ENCODE assay signal across 8 mouse cellular contexts in genomic region chr6:128469451-128469850, GRCm38 (mm10). TPM values are rescaled to one million over a fixed set of nuclear protein-coding genes. Genes with fewer than 3 reads are reported as not detected.
DNase-seq lines count a peak whose midpoint lies in the region; ATAC-seq and TF ChIP-seq lines count a peak whose summit lies in the region.

No protein-coding gene starts in this region.

- no peaks in the 10 kb centered on the region for H3K79me2 ChIP-seq in myocyte (ENCODE audit: control insufficient read depth, insufficient read depth)

- H3K27me3 ChIP-seq in midbrain, postnatal 0 days (ENCODE audit: insufficient read depth, low read length), result no peaks in the 10 kb centered on the region
- H3K27me3 ChIP-seq in midbrain, embryonic 14.5 days (ENCODE audit: control insufficient read depth, insufficient read depth, low read length), result no peaks in the 10 kb centered on the region
- H3K27me3 ChIP-seq in heart, embryonic 14.5 days (ENCODE audit: control insufficient read depth, insufficient read depth, low read length), result no peaks in the 10 kb centered on the region
- H3K27me3 ChIP-seq in limb, embryonic 10.5 days (ENCODE audit: low read depth, poor library complexity, severe bottlenecking), result no peaks in the 10 kb centered on the region
- H3K27me3 ChIP-seq in myocyte (ENCODE audit: control insufficient read depth, insufficient read depth, insufficient read length), result peaks cover 5% of the 10 kb centered on the region

- DNase-seq in midbrain, postnatal 0 days (ENCODE audit: low spot score), result peak; percentile 9
- DNase-seq in midbrain, embryonic 14.5 days, result no peak
- peak; percentile 70 to 82 for DNase-seq in adrenal gland, postnatal 36 days
- DNase-seq in limb, embryonic 10.5 days (ENCODE audit: low spot score), result peak; percentile 81
- no peak for DNase-seq in MN1 (ENCODE audit: low spot score)
- DNase-seq in layer of hippocampus, postnatal 25 days (ENCODE audit: extremely low spot score in 1 of 2, low spot score in 1 of 2), result no peak

- ATAC-seq in midbrain, postnatal 0 days (ENCODE audit: low FRiP score), result no peak
- ATAC-seq in midbrain, embryonic 14.5 days (ENCODE audit: low FRiP score, low TSS enrichment), result no peak
- no peak; the same call in 1 of the 2 replicates for ATAC-seq in heart, embryonic 14.5 days (ENCODE audit: insufficient number of reproducible peaks, insufficient read depth, low FRiP score, low read depth)

- H3ac ChIP-seq in myocyte (ENCODE audit: control insufficient read depth, insufficient read length), result no peak overlapping the region

- no peaks in the 10 kb centered on the region for H3K9me3 ChIP-seq in midbrain, postnatal 0 days (ENCODE audit: low read length)
- H3K9me3 ChIP-seq in midbrain, embryonic 14.5 days (ENCODE audit: control insufficient read depth, low read length), result no peaks in the 10 kb centered on the region
- H3K9me3 ChIP-seq in heart, embryonic 14.5 days (ENCODE audit: control insufficient read depth, low read length), result no peaks in the 10 kb centered on the region
- no peaks in the 10 kb centered on the region for H3K9me3 ChIP-seq in limb, embryonic 10.5 days (replicated peaks)

- H3K9ac ChIP-seq in midbrain, postnatal 0 days (replicated peaks; ENCODE audit: low read length, poor library complexity, severe bottlenecking), result no peak overlapping the region
- H3K9ac ChIP-seq in midbrain, embryonic 14.5 days (replicated peaks; ENCODE audit: low read length), result no peak overlapping the region
- no peak overlapping the region for H3K9ac ChIP-seq in heart, embryonic 14.5 days (ENCODE audit: low read length)

- H3K4me1 ChIP-seq in midbrain, postnatal 0 days (ENCODE audit: insufficient read depth, low read length), result no peaks in the 10 kb centered on the region
- no peaks in the 10 kb centered on the region for H3K4me1 ChIP-seq in midbrain, embryonic 14.5 days (ENCODE audit: control insufficient read depth, insufficient read depth, low read length)
- H3K4me1 ChIP-seq in heart, embryonic 14.5 days (ENCODE audit: control insufficient read depth in 2 of 2, insufficient read depth in 2 of 2, low read length in 2 of 2), result no peaks in the 10 kb centered on the region; a peak in 1 of 4 replicates
- H3K4me1 ChIP-seq in limb, embryonic 10.5 days, result no peaks in the 10 kb centered on the region

- 11% methylated on average over 12 of the region's 12 CpGs for WGBS in midbrain, postnatal 0 days
- WGBS in midbrain, embryonic 14.5 days, result 8% methylated on average over 12 of the region's 12 CpGs
- 8% methylated on average over 10 of the region's 12 CpGs for WGBS in heart, embryonic 14.5 days
- WGBS in limb, embryonic 10.5 days, result 14% methylated on average over 9 of the region's 12 CpGs

- no peaks in the 10 kb centered on the region for H3K36me3 ChIP-seq in midbrain, postnatal 0 days (ENCODE audit: insufficient read depth, low read length)
- H3K36me3 ChIP-seq in midbrain, embryonic 14.5 days (ENCODE audit: control insufficient read depth, insufficient read depth, low read length), result no peaks in the 10 kb centered on the region
- H3K36me3 ChIP-seq in heart, embryonic 14.5 days (ENCODE audit: control insufficient read depth, insufficient read depth, low read length), result no peaks in the 10 kb centered on the region
- H3K36me3 ChIP-seq in limb, embryonic 10.5 days, result no peaks in the 10 kb centered on the region
- no peaks in the 10 kb centered on the region for H3K36me3 ChIP-seq in myocyte (ENCODE audit: control insufficient read depth, insufficient read depth)

- H3K27ac ChIP-seq in midbrain, postnatal 0 days (ENCODE audit: low read depth, low read length), result no peak overlapping the region
- H3K27ac ChIP-seq in midbrain, embryonic 14.5 days (replicated peaks; ENCODE audit: low read depth, low read length), result no peak overlapping the region
- H3K27ac ChIP-seq in heart, embryonic 14.5 days (replicated peaks in 1 of 2; ENCODE audit: control insufficient read depth in 1 of 2, insufficient read depth in 1 of 2, low read depth in 2 of 2, low read length in 2 of 2), result no peak overlapping the region
- no peak overlapping the region for H3K27ac ChIP-seq in limb, embryonic 10.5 days

- H3K4me2 ChIP-seq in midbrain, postnatal 0 days (ENCODE audit: low read depth, low read length, poor library complexity, severe bottlenecking), result no peak overlapping the region
- no peak overlapping the region for H3K4me2 ChIP-seq in midbrain, embryonic 14.5 days (ENCODE audit: low read length)
- H3K4me2 ChIP-seq in heart, embryonic 14.5 days (ENCODE audit: low read length), result peak overlapping the region; percentile 31
- no peak overlapping the region for H3K4me2 ChIP-seq in myocyte (ENCODE audit: low read depth)

- peak; percentile 37; the same call in 1 of the 2 replicates for TF ChIP-seq CTCF in midbrain, postnatal 0 days (IDR thresholded peaks at IDR 0.05)

- TF ChIP-seq POLR2A in myocyte (IDR thresholded peaks at IDR 0.05; ENCODE audit: insufficient read length, low read depth), result no peak

- no peak overlapping the region for H3K4me3 ChIP-seq in midbrain, postnatal 0 days (ENCODE audit: low read depth, low read length)
- no peak overlapping the region for H3K4me3 ChIP-seq in midbrain, embryonic 14.5 days (replicated peaks; ENCODE audit: low read depth, low read length)
- H3K4me3 ChIP-seq in heart, embryonic 14.5 days (ENCODE audit: control insufficient read depth in 1 of 2, insufficient read depth in 1 of 2, low read depth in 1 of 2, low read length in 2 of 2), result no peak overlapping the region
- H3K4me3 ChIP-seq in limb, embryonic 10.5 days, result no peak overlapping the region
- H3K4me3 ChIP-seq in myocyte, result no peak overlapping the region

TF ChIP-seq in myocyte, 11 proteins besides CTCF, POLR2A, EP300 and RAD21:
- TF ChIP-seq REST (IDR thresholded peaks at IDR 0.05; ENCODE audit: insufficient read depth, insufficient read length) (peak; percentile 92), TCF3 (IDR thresholded peaks at IDR 0.05; ENCODE audit: insufficient read length, low read depth) (no peak)

RNA-seq across cellular contexts. Expression of gene Fkbp4, which starts 31.0 kb away (rescaled TPM):
- total RNA-seq in midbrain, postnatal 0 days (2014; rRNA removed), result 164 and 180 TPM in 2 replicates
- 245 and 253 TPM in 2 replicates for polyA plus RNA-seq in midbrain, postnatal 0 days (2015; fragmentation: Nextera tagmentation; extraction: Ambion mirVana)
- 313 and 363 TPM in 2 replicates for polyA plus RNA-seq in midbrain, embryonic 14.5 days (2014; fragmentation: Nextera tagmentation; extraction: Ambion mirVana)
- 100 to 1,000 TPM; 222 to 269 TPM for total RNA-seq in adrenal gland, postnatal 36 days (2021)
- 220 and 251 TPM in 2 replicates for polyA plus RNA-seq in heart, embryonic 14.5 days (2014; fragmentation: Nextera tagmentation; extraction: Ambion mirVana)
- polyA plus RNA-seq in limb, embryonic 10.5 days (2016; fragmentation: Nextera tagmentation; extraction: Ambion mirVana), result 797 and 913 TPM in 2 replicates
- polyA plus RNA-seq in myocyte (2012; fragmentation: generic; extraction: Trizol), result 224 TPM
- total RNA-seq in layer of hippocampus, postnatal 25 days (2021), result 100 to 1,000 TPM; 107 to 120 TPM

RNA-seq across cellular contexts. Expression of gene Itfg2, which starts 44.7 kb away (rescaled TPM):
- 37.3 and 40.2 TPM in 2 replicates for total RNA-seq in midbrain, postnatal 0 days (2014; rRNA removed)
- 37.4 and 41.5 TPM in 2 replicates for polyA plus RNA-seq in midbrain, postnatal 0 days (2015; fragmentation: Nextera tagmentation; extraction: Ambion mirVana)
- 42.1 and 43.3 TPM in 2 replicates for polyA plus RNA-seq in midbrain, embryonic 14.5 days (2014; fragmentation: Nextera tagmentation; extraction: Ambion mirVana)
- total RNA-seq in adrenal gland, postnatal 36 days (2021), result 10 to 100 TPM; 23.8 to 28.6 TPM
- polyA plus RNA-seq in heart, embryonic 14.5 days (2014; fragmentation: Nextera tagmentation; extraction: Ambion mirVana), result 28.4 and 28.6 TPM in 2 replicates
- 40.8 and 47.8 TPM in 2 replicates for polyA plus RNA-seq in limb, embryonic 10.5 days (2016; fragmentation: Nextera tagmentation; extraction: Ambion mirVana)
- polyA plus RNA-seq in myocyte (2012; fragmentation: generic; extraction: Trizol), result 32.6 TPM
- 10 to 100 TPM; 19.8 to 25.3 TPM for total RNA-seq in layer of hippocampus, postnatal 25 days (2021)

RNA-seq across cellular contexts. Expression of gene Pzp, which starts 57.1 kb away (rescaled TPM):
- not detected in 2 replicates for total RNA-seq in midbrain, postnatal 0 days (2014; rRNA removed)
- polyA plus RNA-seq in midbrain, postnatal 0 days (2015; fragmentation: Nextera tagmentation; extraction: Ambion mirVana), result 0.16 TPM in 1 of 2 replicates, not detected in the other
- polyA plus RNA-seq in midbrain, embryonic 14.5 days (2014; fragmentation: Nextera tagmentation; extraction: Ambion mirVana), result 0.20 and 0.21 TPM in 2 replicates
- 1 to 10 TPM in 1 of 2 experiments, under 1 TPM in 1; 0.26 to 1.9 TPM for total RNA-seq in adrenal gland, postnatal 36 days (2021)
- 0.43 and 0.77 TPM in 2 replicates for polyA plus RNA-seq in heart, embryonic 14.5 days (2014; fragmentation: Nextera tagmentation; extraction: Ambion mirVana)
- 0.04 TPM in 1 of 2 replicates, not detected in the other for polyA plus RNA-seq in limb, embryonic 10.5 days (2016; fragmentation: Nextera tagmentation; extraction: Ambion mirVana)
- polyA plus RNA-seq in myocyte (2012; fragmentation: generic; extraction: Trizol), result not detected
- total RNA-seq in layer of hippocampus, postnatal 25 days (2021), result not detected

Comparison
In these comparisons a context has a peak if more than half of its experiments do, and no peak if none do; other contexts are left out.
1. DNase-seq: peak in midbrain, postnatal 0 days (single experiment), adrenal gland, postnatal 36 days (2 of 2) and limb, embryonic 10.5 days (single experiment); none in midbrain, embryonic 14.5 days (single experiment), MN1 (single experiment) and layer of hippocampus, postnatal 25 days (0 of 2).